Mouse (Mus musculus) heart, embryonic 16.5 days (tissue): Measurements from ENCODE around the gene Kcnj3. TPM values are rescaled to one million over a fixed set of nuclear protein-coding genes. Genes with fewer than 3 reads are reported as not detected.

Experiments used
- ATAC-seq: fragments of 200-750 bp; cut with Nextera tagmentation; replicated peaks from 2 replicates; pipeline ENCODE4 v1.8.0; 2017; ENCODE audit warnings: moderate number of reproducible peaks; ENCODE audit not compliant: insufficient read depth, low FRiP score; ENCODE audit errors: extremely low read depth
- H3K27ac ChIP-seq: fragments of 300-500 bp; sonication (generic); 2 replicates; pipeline ENCODE4 v1.5.1; 2014; ENCODE audit warnings: mild to moderate bottlenecking, low read length, control low read depth, moderate library complexity
- H3K27me3 ChIP-seq: fragments of 300-500 bp; sonication (generic); 2 replicates; pipeline ENCODE4 v1.6.1; 2014; ENCODE audit warnings: low read length, mixed read lengths; ENCODE audit not compliant: control insufficient read depth, insufficient read depth
- H3K36me3 ChIP-seq: fragments of 300-500 bp; sonication (generic); 2 replicates; pipeline ENCODE4 v1.6.1; 2014; ENCODE audit not compliant: control insufficient read depth, insufficient read depth
- H3K4me1 ChIP-seq: fragments of 300-500 bp; sonication (generic); 2 replicates; pipeline ENCODE4 v1.6.1; 2014; ENCODE audit warnings: low read length, mixed read lengths; ENCODE audit not compliant: control insufficient read depth, insufficient read depth
- H3K4me2 ChIP-seq: fragments of 300-500 bp; sonication (generic); 2 replicates; pipeline ENCODE4 v1.6.1; 2014; ENCODE audit warnings: low read depth, mild to moderate bottlenecking, control low read depth, low read length
- H3K4me3 ChIP-seq: fragments of 300-500 bp; sonication (generic); 2 replicates; pipeline ENCODE4 v1.5.1; 2014; ENCODE audit warnings: mild to moderate bottlenecking, control low read depth, low read length
- H3K9ac ChIP-seq: fragments of 300-500 bp; sonication (generic); 2 replicates; pipeline ENCODE4 v1.6.1; 2014; ENCODE audit warnings: low read length, control low read depth
- H3K9me3 ChIP-seq: fragments of 300-500 bp; sonication (generic); replicated peaks from 2 replicates; pipeline ENCODE4 v1.6.1; 2016; ENCODE audit warnings: low read length; ENCODE audit not compliant: control insufficient read depth
- WGBS: fragments of 180-500 bp; shearing (Covaris S2); extraction: QIAGEN DNeasy Blood & Tissue Kit; methylation state at CpG from one replicate; pipeline ENCODE4 v1.1.7; 2014; 5-methylcytosine and 5-hydroxymethylcytosine counted together
- polyA plus RNA-seq: library from polyadenylated mRNA; unstranded; fragments of >200 nt; fragmentation: Nextera tagmentation; extraction: Ambion mirVana; gene quantifications from 2 replicates; pipeline ENCODE4 v1.2.1, GENCODE M21; 2015

Gene Kcnj3
- polyA plus RNA-seq, 1 experiment from 2014 or later, result 8.4 TPM

DNA sequence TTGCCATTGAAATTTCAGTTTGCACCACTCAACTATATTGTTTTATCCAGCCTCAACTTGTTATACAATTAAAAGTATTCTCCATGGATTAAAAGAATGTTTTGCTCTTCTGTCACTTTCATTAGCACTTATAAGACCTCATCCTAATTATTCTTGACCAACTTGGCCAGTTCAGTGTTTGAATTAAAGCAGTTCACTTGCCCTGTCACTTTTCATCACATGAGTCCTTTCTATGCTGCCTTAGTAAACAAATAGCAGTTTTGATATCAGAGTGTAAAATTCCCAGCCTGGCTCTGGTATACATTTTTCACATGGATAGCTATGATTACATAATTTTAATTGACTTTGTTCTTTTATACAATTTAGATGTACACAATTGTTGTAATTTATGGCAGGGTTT is 3.4 kb downstream of the Kcnj3 start:
- Histone ChIP-seq H3K27ac (no peak overlapping the region), H3K27me3 (peaks cover 11% of the 10 kb centered on the region), H3K9me3 (no peaks in the 10 kb centered on the region), H3K4me3 (no peak overlapping the region), H3K4me2 (no peak overlapping the region; the same call in 1 of the 2 replicates), H3K36me3 (no peaks in the 10 kb centered on the region), H3K9ac (no peak overlapping the region), H3K4me1 (peaks cover 3% of the 10 kb centered on the region; the same call in 1 of the 2 replicates)
- ATAC-seq, result no peak

DNA sequence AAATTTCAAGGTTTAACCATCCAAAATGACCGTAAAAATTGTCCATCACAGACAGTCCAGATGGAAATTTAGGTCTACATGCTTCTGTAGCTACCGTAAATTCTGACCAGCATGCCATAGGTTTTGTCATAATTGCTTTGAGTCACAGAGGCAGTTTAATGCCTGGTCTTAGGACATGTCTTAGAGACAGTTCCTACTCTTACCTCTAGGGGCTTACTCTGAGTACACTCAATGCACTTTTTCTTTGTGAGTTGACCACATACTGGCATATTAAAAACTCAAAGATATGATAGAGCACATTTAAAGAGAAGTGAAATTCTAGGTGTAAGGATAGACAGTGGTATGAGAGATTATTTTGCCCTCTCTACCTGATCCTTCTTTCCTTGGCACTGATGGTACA is 6.2 kb downstream of the Kcnj3 start:
- Histone ChIP-seq H3K4me1 (no peaks in the 10 kb centered on the region), H3K36me3 (no peaks in the 10 kb centered on the region), H3K4me2 (no peak overlapping the region), H3K27me3 (peaks cover 1% of the 10 kb centered on the region; the same call in 1 of the 2 replicates), H3K27ac (no peak overlapping the region), H3K4me3 (no peak overlapping the region), H3K9ac (no peak overlapping the region), H3K9me3 (no peaks in the 10 kb centered on the region)
- no peak for ATAC-seq
- 83% methylated on average over 2 of the region's 2 CpGs for WGBS

- H3K4me1 ChIP-seq, result 0 out of 2 replicates have a peak, but pooled peaks cover 4% of the 10 kb centered on the region
- no peak overlapping the region for H3K4me2 ChIP-seq
- no peak overlapping the region for H3K27ac ChIP-seq
- H3K4me3 ChIP-seq, result no peak overlapping the region
- no peak overlapping the region for H3K9ac ChIP-seq
- no peaks in the 10 kb centered on the region for H3K27me3 ChIP-seq
- no peak for ATAC-seq
- no peaks in the 10 kb centered on the region for H3K9me3 ChIP-seq
- no peaks in the 10 kb centered on the region for H3K36me3 ChIP-seq
Measured at GRCm38 (mm10) chr2:55447298-55447697, 11.5 kb downstream of the Kcnj3 start.

GRCm38 (mm10) chr2:55450774-55451173 is 15.0 kb downstream of the Kcnj3 start:
- WGBS, result 74% methylated on average over 1 of the region's 1 CpGs
- no peak overlapping the region for H3K27ac ChIP-seq
- no peak overlapping the region for H3K9ac ChIP-seq
- H3K4me1 ChIP-seq, result 0 out of 2 replicates have a peak, but pooled peaks cover 4% of the 10 kb centered on the region
- no peaks in the 10 kb centered on the region for H3K9me3 ChIP-seq
- ATAC-seq, result no peak
- H3K27me3 ChIP-seq, result no peaks in the 10 kb centered on the region
- no peak overlapping the region for H3K4me3 ChIP-seq
- no peaks in the 10 kb centered on the region for H3K36me3 ChIP-seq
- H3K4me2 ChIP-seq, result no peak overlapping the region

GRCm38 (mm10) chr2:55459195-55459594 is 23.4 kb downstream of the Kcnj3 start:
- Histone ChIP-seq H3K4me2 (no peak overlapping the region), H3K4me1 (no peaks in the 10 kb centered on the region), H3K9ac (no peak overlapping the region), H3K27ac (no peak overlapping the region), H3K4me3 (no peak overlapping the region), H3K9me3 (no peaks in the 10 kb centered on the region), H3K27me3 (no peaks in the 10 kb centered on the region), H3K36me3 (no peaks in the 10 kb centered on the region)
- ATAC-seq, result no peak
- 86% methylated on average over 2 of the region's 2 CpGs for WGBS

DNA sequence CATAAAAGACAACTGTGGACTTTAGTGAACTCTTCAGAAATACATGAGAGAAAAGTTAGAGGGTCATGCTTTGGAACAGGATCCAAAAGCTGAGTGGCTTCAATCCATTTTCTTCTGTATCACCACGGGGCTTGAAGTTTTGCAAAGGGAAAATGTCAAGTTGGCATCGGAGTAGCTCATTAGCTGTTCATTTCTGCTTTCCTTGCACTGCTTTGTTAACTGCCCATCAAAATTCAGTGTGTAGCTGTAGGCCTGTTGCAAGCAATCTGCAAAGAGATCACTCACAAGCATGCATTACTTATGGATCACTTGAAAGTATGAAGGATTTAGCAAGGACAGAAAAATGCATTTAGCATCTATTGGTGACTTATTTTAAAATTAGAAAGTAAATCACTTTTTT is 33.4 kb downstream of the Kcnj3 start:
- ATAC-seq, result no peak
- WGBS, result 76% methylated on average over 2 of the region's 2 CpGs
- H3K4me3 ChIP-seq, result no peak overlapping the region
- H3K9me3 ChIP-seq, result no peaks in the 10 kb centered on the region
- H3K27me3 ChIP-seq, result no peaks in the 10 kb centered on the region
- no peak overlapping the region for H3K9ac ChIP-seq
- no peaks in the 10 kb centered on the region for H3K4me1 ChIP-seq
- no peak overlapping the region for H3K4me2 ChIP-seq
- no peak overlapping the region for H3K27ac ChIP-seq
- H3K36me3 ChIP-seq, result no peaks in the 10 kb centered on the region

DNA sequence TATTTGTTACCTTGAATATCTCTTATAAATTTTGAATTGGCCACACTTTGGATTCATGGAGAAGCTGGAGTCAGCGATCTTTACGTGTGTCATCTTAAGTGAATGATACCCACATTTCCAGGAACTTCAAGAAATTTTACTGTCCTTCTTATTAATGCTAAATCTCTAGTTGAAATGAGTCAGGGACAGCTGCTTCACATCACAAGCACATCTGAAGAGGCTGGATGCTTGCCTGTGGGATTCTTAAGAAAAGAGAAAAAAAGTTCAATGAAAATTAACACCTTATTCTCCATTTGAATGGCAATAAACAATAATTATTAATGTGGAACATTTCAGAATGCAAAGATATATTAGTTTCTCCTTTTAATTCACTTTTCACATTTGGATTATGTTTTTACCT is 34.2 kb downstream of the Kcnj3 start:
- no peaks in the 10 kb centered on the region for H3K36me3 ChIP-seq
- no peak overlapping the region for H3K4me3 ChIP-seq
- H3K9ac ChIP-seq, result no peak overlapping the region
- no peak for ATAC-seq
- H3K27me3 ChIP-seq, result no peaks in the 10 kb centered on the region
- no peak overlapping the region for H3K27ac ChIP-seq
- H3K9me3 ChIP-seq, result no peaks in the 10 kb centered on the region
- WGBS, result 87% methylated on average over 2 of the region's 2 CpGs
- no peaks in the 10 kb centered on the region for H3K4me1 ChIP-seq
- H3K4me2 ChIP-seq, result no peak overlapping the region

GRCm38 (mm10) chr2:55479511-55479910 is 43.7 kb downstream of the Kcnj3 start:
- WGBS, result 53% methylated on average over 4 of the region's 4 CpGs
- Histone ChIP-seq H3K4me2 (no peak overlapping the region), H3K4me1 (no peaks in the 10 kb centered on the region), H3K9me3 (no peaks in the 10 kb centered on the region), H3K27me3 (no peaks in the 10 kb centered on the region), H3K36me3 (no peaks in the 10 kb centered on the region), H3K27ac (no peak overlapping the region), H3K4me3 (no peak overlapping the region), H3K9ac (no peak overlapping the region)
- no peak for ATAC-seq

- peak overlapping the region; percentile 3; the same call in 1 of the 2 replicates for H3K27ac ChIP-seq
- 29% methylated on average over 4 of the region's 4 CpGs for whole genome bisulfite sequencing
Measured at GRCm38 (mm10) chr2:55479933-55480601, 44.3 kb downstream of the Kcnj3 start.

More at GRCm38 (mm10) chr2:55479933-55480601, 44.3 kb downstream of the Kcnj3 start:
- Histone ChIP-seq H3K9ac (no peak overlapping the region), H3K9me3 (no peaks in the 10 kb centered on the region), H3K4me2 (peak overlapping the region; percentile 14; the same call in 1 of the 2 replicates), H3K27me3 (no peaks in the 10 kb centered on the region), H3K36me3 (no peaks in the 10 kb centered on the region), H3K4me3 (no peak overlapping the region), H3K4me1 (no peaks in the 10 kb centered on the region)
- no peak for ATAC-seq
